Mouse (Mus musculus) C2C12 (cell line): ENCODE data around the gene Slc35f2. TPM values are rescaled to one million over a fixed set of nuclear protein-coding genes. Genes with fewer than 3 reads are reported as not detected.

ENCODE experiments used
- H3K27me3 ChIP-seq: one replicate; pipeline ENCODE4 v1.6.1; 2011; ENCODE audit not compliant: control insufficient read depth, insufficient read depth, insufficient read length
- H3K36me3 ChIP-seq: one replicate; pipeline ENCODE4 v1.6.1; 2011; ENCODE audit not compliant: control insufficient read depth, insufficient read depth
- H3K4me3 ChIP-seq: one replicate; pipeline ENCODE4 v1.5.1; 2011; ENCODE audit warnings: mild to moderate bottlenecking, control low read depth; ENCODE audit not compliant: poor library complexity, insufficient read depth, severe bottlenecking
- H3K79me2 ChIP-seq: one replicate; pipeline ENCODE4 v1.6.1; 2011; ENCODE audit not compliant: control insufficient read depth, insufficient read depth
- H3K79me3 ChIP-seq: one replicate; pipeline ENCODE4 v1.6.1; 2011; ENCODE audit warnings: low read depth, control low read depth
- H3ac ChIP-seq: one replicate; pipeline ENCODE3; 2011; ENCODE audit warnings: low read depth; ENCODE audit not compliant: control insufficient read depth, insufficient read length
- CEBPB ChIP-seq: IDR thresholded peaks from one replicate; pipeline ENCODE4 v1.6.1; 2011; ENCODE audit warnings: low read depth, mild to moderate bottlenecking, control low read depth, moderate library complexity
- CTCF ChIP-seq: IDR thresholded peaks from one replicate; pipeline ENCODE4 v1.5.1; 2011; ENCODE audit not compliant: control insufficient read depth, insufficient read depth, insufficient read length
- FOSL1 ChIP-seq: IDR thresholded peaks from one replicate; pipeline ENCODE4 v1.8.0; 2011; ENCODE audit warnings: mild to moderate bottlenecking, low read length; ENCODE audit not compliant: poor library complexity, insufficient read depth, severe bottlenecking
- MAX ChIP-seq: IDR thresholded peaks from one replicate; pipeline ENCODE4 v1.6.1; 2011; ENCODE audit warnings: mild to moderate bottlenecking, control low read depth
- MYOD1 ChIP-seq: IDR thresholded peaks from one replicate; pipeline ENCODE4 v1.6.1; 2011; ENCODE audit warnings: low read depth; ENCODE audit not compliant: control insufficient read depth, insufficient read length
- MYOG ChIP-seq: IDR thresholded peaks from one replicate; pipeline ENCODE4 v1.6.1; 2011; ENCODE audit not compliant: control insufficient read depth, insufficient read length; ENCODE audit errors: extremely low read depth
- USF1 ChIP-seq: IDR thresholded peaks from one replicate; pipeline ENCODE4 v1.6.1; 2011; ENCODE audit warnings: low read depth, mild to moderate bottlenecking, control low read depth, moderate library complexity
- polyA plus RNA-seq: library from polyadenylated mRNA; unstranded; fragments of >200 nt; fragmentation: generic; extraction: Trizol; gene quantifications from one replicate; pipeline ENCODE4 v1.2.1, GENCODE M21; 2012; ENCODE audit warnings: missing spikeins

Slc35f2 gene
- polyA plus RNA-seq, 1 experiment, result 0.08 TPM

DNA sequence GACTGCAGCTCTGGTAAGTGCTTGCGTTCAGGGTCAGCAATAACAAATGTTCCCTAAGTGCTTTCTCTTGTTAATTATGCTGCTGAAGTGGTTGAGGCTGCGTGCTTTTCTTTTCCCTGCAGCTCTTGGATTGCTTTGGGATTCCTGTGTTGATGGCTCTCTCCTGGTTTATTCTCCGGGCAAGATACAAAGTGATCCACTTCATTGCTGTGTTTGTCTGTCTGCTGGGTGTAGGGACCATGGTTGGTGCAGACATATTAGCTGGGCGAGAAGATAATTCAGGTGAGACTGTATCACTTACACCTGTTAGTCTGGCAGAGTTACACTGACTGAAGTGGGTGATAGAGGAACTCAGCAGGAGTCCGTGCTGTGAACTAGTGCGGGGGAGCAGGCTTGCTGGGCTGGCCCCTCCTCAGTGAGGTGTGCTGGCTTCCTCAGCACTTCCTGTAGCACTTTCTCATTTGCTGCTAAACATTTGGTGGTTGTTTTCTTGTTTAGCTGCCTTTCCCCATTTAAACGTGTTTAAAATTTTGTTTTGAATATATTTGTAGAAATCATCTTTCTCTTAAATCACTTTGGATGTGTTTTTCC, 35.3 kb downstream of the Slc35f2 start:
- no peaks in the 10 kb centered on the region for H3K79me3 ChIP-seq
- no peak overlapping the region for H3K4me3 ChIP-seq
- no peaks in the 10 kb centered on the region for H3K36me3 ChIP-seq
- H3K79me2 ChIP-seq, result no peaks in the 10 kb centered on the region
- H3ac ChIP-seq, result no peak overlapping the region
- H3K27me3 ChIP-seq, result no peaks in the 10 kb centered on the region
- TF ChIP-seq FOSL1 (no peak), CEBPB (no peak), MAX (no peak), MYOG (no peak), MYOD1 (no peak), CTCF (no peak), USF1 (no peak)

GRCm38 (mm10) chr9:53813418-53813817, 42.1 kb downstream of the Slc35f2 start:
- no peaks in the 10 kb centered on the region for H3K79me3 ChIP-seq
- no peak for TF ChIP-seq FOSL1
- no peak for TF ChIP-seq MYOG
- no peak for TF ChIP-seq CEBPB
- no peak for TF ChIP-seq MAX
- TF ChIP-seq MYOD1, result no peak
- TF ChIP-seq USF1, result no peak
- no peak for TF ChIP-seq CTCF
- no peaks in the 10 kb centered on the region for H3K36me3 ChIP-seq
- no peak overlapping the region for H3K4me3 ChIP-seq
- H3K27me3 ChIP-seq, result no peaks in the 10 kb centered on the region
- no peaks in the 10 kb centered on the region for H3K79me2 ChIP-seq
- H3ac ChIP-seq, result no peak overlapping the region

GRCm38 (mm10) chr9:53818760-53819159, 47.4 kb downstream of the Slc35f2 start:
- Histone ChIP-seq H3K36me3 (no peaks in the 10 kb centered on the region), H3K79me2 (no peaks in the 10 kb centered on the region), H3K79me3 (no peaks in the 10 kb centered on the region), H3K4me3 (no peak overlapping the region), H3ac (no peak overlapping the region), H3K27me3 (no peaks in the 10 kb centered on the region)
- TF ChIP-seq USF1 (no peak), CTCF (no peak), MYOG (no peak), FOSL1 (no peak), MAX (no peak), MYOD1 (no peak), CEBPB (no peak)

GRCm38 (mm10) chr9:53825318-53825717, 54.0 kb downstream of the Slc35f2 start:
- H3K79me3 ChIP-seq, result no peaks in the 10 kb centered on the region
- no peak overlapping the region for H3K4me3 ChIP-seq
- H3K36me3 ChIP-seq, result no peaks in the 10 kb centered on the region
- peaks cover 4% of the 10 kb centered on the region for H3K27me3 ChIP-seq
- no peak overlapping the region for H3ac ChIP-seq
- no peaks in the 10 kb centered on the region for H3K79me2 ChIP-seq
- TF ChIP-seq CEBPB (no peak), MYOG (no peak), MYOD1 (no peak), MAX (no peak), CTCF (no peak), FOSL1 (no peak), USF1 (no peak)

DNA sequence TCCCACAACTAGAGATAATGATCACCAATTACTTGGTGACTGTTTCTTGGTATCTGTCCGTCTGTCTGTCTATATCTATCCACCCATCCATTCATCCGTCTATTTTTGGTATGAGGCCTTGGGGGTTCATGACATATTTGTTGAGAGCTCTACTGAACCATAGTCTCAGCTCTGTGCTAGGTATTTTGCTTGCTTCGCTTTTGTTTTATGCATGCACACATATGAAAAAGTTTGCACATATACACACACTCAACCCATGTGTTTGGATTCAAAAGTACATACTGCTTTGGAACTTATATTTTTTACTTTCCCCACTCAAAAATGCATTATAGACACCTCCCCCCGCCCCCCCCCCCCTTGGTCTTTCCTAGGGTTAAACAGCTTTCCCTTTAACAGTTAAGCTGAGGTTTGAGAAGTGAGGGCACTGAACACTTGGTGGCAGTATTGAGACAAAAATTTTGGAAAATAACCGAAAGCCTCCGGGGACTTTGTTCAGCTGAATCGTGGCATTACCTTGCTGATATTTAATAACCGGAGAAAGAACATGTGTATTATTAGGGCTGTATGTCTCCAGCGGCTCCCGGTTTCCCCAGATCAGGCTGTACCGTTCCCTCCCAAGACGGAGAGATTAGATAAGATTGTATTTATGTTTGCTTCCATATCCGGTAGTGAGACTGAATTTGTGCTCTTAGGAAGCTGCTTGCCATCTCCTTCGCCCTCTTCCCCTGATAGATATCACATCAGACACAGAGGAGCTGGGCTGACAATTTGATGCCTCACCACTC, 57.9 kb downstream of the Slc35f2 start:
- TF ChIP-seq MYOD1 (no peak), MYOG (no peak), CTCF (no peak), USF1 (no peak), FOSL1 (no peak)
- H3K79me3 ChIP-seq, result no peaks in the 10 kb centered on the region
- no peak overlapping the region for H3K4me3 ChIP-seq
- no peak overlapping the region for H3ac ChIP-seq
- H3K27me3 ChIP-seq, result peaks cover 4% of the 10 kb centered on the region
- H3K36me3 ChIP-seq, result no peaks in the 10 kb centered on the region
- no peaks in the 10 kb centered on the region for H3K79me2 ChIP-seq
